Mouse (Mus musculus): ENCODE data around the gene Trappc2l. TPM values are rescaled to one million over a fixed set of nuclear protein-coding genes. Genes with fewer than 3 reads are reported as not detected.

Trappc2l gene
- polyA plus RNA-seq (2012; rRNA removed): 34.3 and 38.9 TPM in 2 replicates

DNA sequence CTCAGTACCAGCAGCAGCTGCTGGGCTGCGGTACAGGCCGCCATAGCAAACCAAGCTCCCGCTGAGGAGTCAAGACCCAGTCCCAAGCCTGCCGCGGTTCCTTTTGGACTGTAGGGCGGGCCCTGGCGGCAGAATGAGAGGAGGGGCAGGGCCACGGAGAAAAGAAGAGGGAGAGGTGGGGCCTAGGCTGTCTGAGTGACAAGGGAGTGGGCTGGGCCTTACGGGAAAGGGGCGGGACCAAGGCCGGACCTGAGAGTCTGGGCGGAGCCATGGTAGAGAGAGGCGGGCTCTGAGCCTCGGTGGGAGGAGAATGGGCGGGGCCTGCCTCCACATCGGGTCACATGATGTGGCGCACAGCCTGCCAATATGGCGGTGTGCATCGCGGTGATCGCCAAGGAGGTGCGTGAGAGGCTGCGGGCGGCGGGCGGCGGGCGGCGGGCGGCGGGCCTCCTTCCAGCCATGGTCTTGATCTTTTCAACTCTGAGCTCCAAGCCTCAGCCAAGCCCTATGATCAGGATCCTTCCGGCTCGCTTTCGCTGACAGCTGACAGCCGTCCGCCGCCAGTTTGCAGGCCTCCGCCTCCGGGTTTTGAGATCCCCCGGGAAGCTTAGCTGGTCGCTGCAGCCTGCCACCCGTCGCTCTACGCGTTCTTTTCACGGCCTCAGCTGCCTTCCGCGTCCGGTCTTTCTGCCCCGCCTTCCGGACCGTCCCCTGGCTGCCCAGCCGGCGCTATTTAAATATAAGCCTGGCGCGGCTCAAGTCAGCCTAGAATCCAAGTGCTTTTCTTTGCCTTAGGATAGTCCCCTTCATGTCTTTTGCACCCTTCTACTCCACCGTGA lies at the start of gene Trappc2l, which contains the start of gene Galns:
Gene Trappc2l, plus strand, starts transcription at position 346 of the 839 bp plus-strand sequence.
Gene Galns, minus strand, starts transcription at position 169 of the 839 bp plus-strand sequence.

DNA sequence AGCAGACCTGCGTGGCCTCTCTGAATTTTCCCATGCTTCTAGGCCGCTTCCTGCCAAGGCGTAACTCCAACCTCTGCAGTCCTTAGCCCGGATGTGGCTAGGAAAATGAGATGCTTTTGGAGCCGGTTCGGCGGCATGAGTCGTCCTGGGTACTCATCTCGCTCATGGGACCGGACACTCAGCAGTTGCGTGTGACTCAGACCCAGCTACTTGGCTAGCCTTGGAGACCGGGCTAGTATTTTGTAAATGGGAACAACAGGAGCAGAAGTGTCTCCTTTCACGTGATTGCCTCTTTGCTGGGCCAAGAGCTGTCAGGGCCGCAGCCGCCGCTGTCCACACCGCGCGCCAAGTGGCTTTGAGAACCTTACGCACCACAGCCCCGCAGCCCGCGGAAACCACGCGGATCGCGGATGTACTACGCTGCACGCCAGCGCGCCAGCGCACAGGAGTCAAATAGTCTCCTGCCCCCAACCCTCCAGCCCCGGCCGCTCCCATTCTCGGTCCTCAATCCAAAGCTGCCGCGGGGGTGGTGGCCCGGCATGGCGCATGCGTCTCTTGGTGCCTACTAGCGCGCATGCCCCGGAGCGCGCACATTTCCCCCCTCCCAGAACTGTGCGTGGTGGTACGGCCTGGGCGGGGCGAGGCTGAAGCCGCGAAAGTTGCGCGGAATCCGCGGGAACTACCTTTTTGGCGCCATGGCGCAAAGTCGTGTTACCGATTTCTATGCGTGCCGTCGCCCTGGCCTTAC lies 43.9 kb upstream of the Trappc2l start, which contains the start of gene Cdt1:
Gene Cdt1, plus strand, starts transcription at position 655 of the 748 bp plus-strand sequence.

DNA sequence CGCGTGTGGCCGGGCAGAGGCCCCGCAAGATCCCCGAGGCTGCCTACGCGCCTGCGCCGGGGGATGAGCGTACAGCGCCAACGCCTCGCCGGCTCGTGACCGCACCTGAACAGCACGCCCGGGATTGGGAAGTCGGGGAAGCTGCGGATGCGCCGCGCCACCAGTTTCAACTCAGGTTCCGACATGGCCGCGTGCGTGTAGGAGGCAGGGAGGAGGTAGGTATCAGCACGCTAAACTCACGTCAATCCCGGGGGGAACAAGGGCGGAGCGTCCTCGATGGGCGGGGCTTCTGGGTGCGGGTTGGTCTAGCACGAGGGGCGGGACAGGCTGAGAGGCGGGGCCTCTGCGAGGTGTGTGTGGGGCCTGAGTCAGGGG lies 34.8 kb upstream of the Trappc2l start, which contains the start of gene Aprt:
Gene Aprt, minus strand, starts transcription at position 262 of the 375 bp plus-strand sequence.

DNA sequence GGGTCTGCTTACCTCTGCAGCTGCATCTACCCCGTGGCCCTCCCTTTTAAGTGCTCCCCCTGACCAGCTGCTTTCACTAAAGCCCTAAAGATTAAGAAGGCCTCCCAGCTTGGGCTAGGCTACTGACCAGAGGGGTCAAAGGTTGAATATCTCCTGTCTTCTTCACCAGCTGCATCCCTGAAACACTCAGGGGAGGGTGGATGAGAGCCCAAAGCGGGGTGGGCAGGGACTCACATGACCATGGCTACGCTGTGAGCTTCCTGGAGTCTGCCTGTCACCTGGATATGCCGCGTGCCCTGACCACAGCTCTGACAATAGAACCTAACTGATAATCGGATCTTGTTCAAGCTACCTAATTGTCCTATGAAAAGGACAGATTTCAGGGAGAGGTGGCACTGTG lies 11.3 kb downstream of the Trappc2l start, which contains the start of gene Pabpn1l:
Gene Pabpn1l, minus strand, starts transcription at position 13 of the 400 bp plus-strand sequence.

Other genes starting within 250 kb of the Trappc2l start
- 13.4 and 17.0 TPM in 2 replicates for gene Zc3h18, start 235.0 kb upstream of the Trappc2l start, polyA plus RNA-seq (2012; rRNA removed)
- gene Il17c, start 189.6 kb upstream of the Trappc2l start, polyA plus RNA-seq (2012; rRNA removed): 0.05 TPM in 1 of 2 replicates, not detected in the other
- gene Cyba, start 178.7 kb upstream of the Trappc2l start, polyA plus RNA-seq (2012; rRNA removed): 107 and 119 TPM in 2 replicates
- gene Mvd, start 168.2 kb upstream of the Trappc2l start, polyA plus RNA-seq (2012; rRNA removed): 29.7 and 41.7 TPM in 2 replicates
- 0.84 and 0.85 TPM in 2 replicates for gene Snai3, start 150.9 kb upstream of the Trappc2l start, polyA plus RNA-seq (2012; rRNA removed)
- gene Rnf166, start 135.6 kb upstream of the Trappc2l start, polyA plus RNA-seq (2012; rRNA removed): 20.0 and 21.6 TPM in 2 replicates
- gene Ctu2, start 135.5 kb upstream of the Trappc2l start, polyA plus RNA-seq (2012; rRNA removed): 10.9 and 11.2 TPM in 2 replicates
- 25.4 and 31.4 TPM in 2 replicates for gene Piezo1, start 60.3 kb upstream of the Trappc2l start, polyA plus RNA-seq (2012; rRNA removed)
- 26.5 and 28.6 TPM in 2 replicates for gene Cdt1, start 43.6 kb upstream of the Trappc2l start, polyA plus RNA-seq (2012; rRNA removed)
- 113 and 120 TPM in 2 replicates for gene Aprt, start 34.7 kb upstream of the Trappc2l start, polyA plus RNA-seq (2012; rRNA removed)
- 8.1 and 9.4 TPM in 2 replicates for gene Galns, start 177 bp upstream of the Trappc2l start, polyA plus RNA-seq (2012; rRNA removed)
- gene Pabpn1l, start 11.1 kb downstream of the Trappc2l start, polyA plus RNA-seq (2012; rRNA removed): not detected in 2 replicates
- 0.65 and 0.79 TPM in 2 replicates for gene Cbfa2t3, start 87.5 kb downstream of the Trappc2l start, polyA plus RNA-seq (2012; rRNA removed)
- gene Acsf3, start 163.8 kb downstream of the Trappc2l start, polyA plus RNA-seq (2012; rRNA removed): 10.7 and 12.5 TPM in 2 replicates
- gene Cdh15, start 236.3 kb downstream of the Trappc2l start, polyA plus RNA-seq (2012; rRNA removed): 0.01 TPM in 2 replicates

All from liver, embryonic 18 days (tissue).